Mouse (Mus musculus): ENCODE data around the gene Nbeal2. TPM values are rescaled to one million over a fixed set of nuclear protein-coding genes. Genes with fewer than 3 reads are reported as not detected.
"Not testable (repeated sequence)": the region's sequence is repeated elsewhere in the genome, so short reads cannot be mapped to it uniquely, and the experiment has no call there.

Gene Nbeal2
- total and polyA plus RNA-seq, 3 experiments = 9.3 to 17.2 TPM; not detected in 1

DNA sequence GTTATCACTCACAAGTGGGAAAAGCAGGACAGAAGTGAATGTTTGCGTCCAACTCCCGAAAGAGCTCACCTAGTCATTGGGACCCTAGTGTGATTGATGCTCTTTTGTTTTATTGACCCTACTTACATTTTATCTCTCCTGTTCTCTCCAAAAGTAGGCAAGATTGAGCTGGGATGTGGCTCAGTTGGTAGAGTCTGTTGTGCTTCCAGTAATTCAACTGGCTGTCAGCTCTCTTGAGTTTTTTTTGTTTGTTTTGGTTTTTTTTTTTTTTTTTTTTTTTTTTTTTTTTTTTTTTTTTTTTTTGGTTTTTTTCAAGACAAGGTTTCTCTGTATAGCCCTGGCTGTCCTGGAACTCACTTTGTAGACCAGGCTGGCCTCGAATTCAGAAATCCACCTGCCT is 28.7 kb upstream of the Nbeal2 start:
- TF ChIP-seq ZNF384 (IDR thresholded peaks at IDR 0.05; ENCODE audit: low read depth, low read length) = peak; percentile 60; the same call in 1 of the 2 replicates
- H3K4me1 ChIP-seq (ENCODE audit: control insufficient read depth in 1 of 2, insufficient read depth in 2 of 2, low read length in 2 of 2) = peaks cover 0 to 20% of the 10 kb centered on the region in 2 experiments; a peak in 2 of 4 replicates
- H3K27me3 ChIP-seq (ENCODE audit: control insufficient read depth in 1 of 2, insufficient read depth in 2 of 2, low read length in 2 of 2); H3K9me3 ChIP-seq (replicated peaks; ENCODE audit: insufficient read depth, low read length); H3K27ac ChIP-seq (ENCODE audit: control insufficient read depth, low read depth, low read length); H3K9ac ChIP-seq (ENCODE audit: control insufficient read depth, low read depth, low read length, poor library complexity, severe bottlenecking); DNase-seq (ENCODE audit: low read depth, low spot score); H3K79me2 ChIP-seq (ENCODE audit: control insufficient read depth, insufficient read depth, low read length, poor library complexity); H3K4me3 ChIP-seq (ENCODE audit: control insufficient read depth in 1 of 2, insufficient read depth in 1 of 2, low read depth in 2 of 2, low read length in 2 of 2): not testable (repeated sequence)
- H3K36me3 ChIP-seq (ENCODE audit: control insufficient read depth in 1 of 2, insufficient read depth in 2 of 2, low read length in 2 of 2) = peaks cover 0 to 12% of the 10 kb centered on the region in 2 experiments; a peak in 2 of 4 replicates

DNA sequence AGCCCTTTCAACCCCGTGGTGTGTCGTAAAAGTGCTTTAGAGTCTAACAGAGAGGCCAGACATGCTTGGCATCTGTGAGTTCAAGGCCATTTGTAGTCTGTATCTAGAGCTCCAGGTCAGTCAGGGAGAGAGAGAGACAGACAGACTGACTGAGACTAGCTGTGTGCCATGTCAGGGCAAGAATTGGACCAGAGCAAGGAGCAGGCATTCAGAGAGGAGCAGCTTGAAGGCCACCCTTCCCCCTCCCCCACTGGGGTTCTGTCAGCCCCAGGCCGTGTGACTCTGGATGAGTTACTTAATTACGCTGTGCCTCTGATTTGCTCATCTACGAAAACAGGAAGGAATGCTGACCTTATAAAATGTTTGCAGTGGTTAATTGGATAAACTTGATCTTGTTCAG is 28.3 kb upstream of the Nbeal2 start:
- no peak for DNase-seq (ENCODE audit: low read depth, low spot score)
- Histone ChIP-seq H3K4me3 (ENCODE audit: control insufficient read depth in 1 of 2, insufficient read depth in 1 of 2, low read depth in 2 of 2, low read length in 2 of 2) (no peak overlapping the region), H3K27me3 (ENCODE audit: control insufficient read depth in 1 of 2, insufficient read depth in 2 of 2, low read length in 2 of 2) (no peaks in the 10 kb centered on the region), H3K36me3 (ENCODE audit: control insufficient read depth in 1 of 2, insufficient read depth in 2 of 2, low read length in 2 of 2) (peaks cover 0 to 12% of the 10 kb centered on the region in 2 experiments; a peak in 2 of 4 replicates), H3K9ac (ENCODE audit: control insufficient read depth, low read depth, low read length, poor library complexity, severe bottlenecking) (no peak overlapping the region), H3K4me1 (ENCODE audit: control insufficient read depth in 1 of 2, insufficient read depth in 2 of 2, low read length in 2 of 2) (peaks cover 0 to 20% of the 10 kb centered on the region in 2 experiments; a peak in 2 of 4 replicates), H3K9me3 (replicated peaks; ENCODE audit: insufficient read depth, low read length) (no peaks in the 10 kb centered on the region), H3K27ac (ENCODE audit: control insufficient read depth, low read depth, low read length) (no peak overlapping the region), H3K79me2 (ENCODE audit: control insufficient read depth, insufficient read depth, low read length, poor library complexity) (peaks cover 8% of the 10 kb centered on the region)
- no peak for TF ChIP-seq BHLHE40 (IDR thresholded peaks at IDR 0.05; ENCODE audit: borderline replicate concordance, low read depth, low read length)
- TF ChIP-seq ZMIZ1 (IDR thresholded peaks at IDR 0.05; ENCODE audit: low read depth, low read length) = no peak
- no peak for TF ChIP-seq GATA1 (IDR thresholded peaks at IDR 0.05; ENCODE audit: low read depth, low read length)
- TF ChIP-seq JUND (IDR thresholded peaks at IDR 0.05; ENCODE audit: low read depth, low read length) = no peak
- no peak for TF ChIP-seq GABPA (IDR thresholded peaks at IDR 0.05; ENCODE audit: low read depth, low read length)
- no peak for TF ChIP-seq EP300 (IDR thresholded peaks at IDR 0.05; ENCODE audit: low read depth in 1 of 2, low read length in 2 of 2)
- no peak for TF ChIP-seq CTCF (IDR thresholded peaks at IDR 0.05 in 2 of 3, conservative IDR thresholded peaks at IDR 0.05 in 1 of 3; ENCODE audit: control insufficient read depth in 1 of 3, insufficient read depth in 1 of 3, low read depth in 2 of 3, low read length in 3 of 3, poor library complexity in 1 of 3, severe bottlenecking in 1 of 3)
- no peak for TF ChIP-seq MYB (IDR thresholded peaks at IDR 0.05; ENCODE audit: low read depth, low read length)
- TF ChIP-seq MXI1 (IDR thresholded peaks at IDR 0.05; ENCODE audit: low read depth, low read length) = no peak
- no peak for TF ChIP-seq RCOR1 (IDR thresholded peaks at IDR 0.05; ENCODE audit: low read depth, low read length)
- no peak for TF ChIP-seq ZC3H11A (IDR thresholded peaks at IDR 0.05; ENCODE audit: low read depth, low read length)
- TF ChIP-seq SMC3 (IDR thresholded peaks at IDR 0.05; ENCODE audit: low read depth, low read length) = no peak
- no peak for TF ChIP-seq UBTF (IDR thresholded peaks at IDR 0.05; ENCODE audit: borderline replicate concordance, insufficient read depth, low read depth, low read length)
- TF ChIP-seq POLR2AphosphoS5 (IDR thresholded peaks at IDR 0.05; ENCODE audit: borderline replicate concordance, low read depth, low read length) = no peak
- TF ChIP-seq USF2 (IDR thresholded peaks at IDR 0.05; ENCODE audit: borderline replicate concordance in 1 of 2, insufficient read depth in 1 of 2, low read depth in 1 of 2, low read length in 2 of 2) = no peak
- no peak for TF ChIP-seq POLR2A (IDR thresholded peaks at IDR 0.05; ENCODE audit: control insufficient read depth in 1 of 2, insufficient read depth in 1 of 2, low read depth in 1 of 2, low read length in 2 of 2, poor library complexity in 1 of 2)
- TF ChIP-seq CHD1 (IDR thresholded peaks at IDR 0.05; ENCODE audit: low read depth, low read length) = no peak
- TF ChIP-seq USF1 (IDR thresholded peaks at IDR 0.05; ENCODE audit: low read depth, low read length) = no peak
- no peak for TF ChIP-seq NELFE (IDR thresholded peaks at IDR 0.05; ENCODE audit: low read depth, low read length)
